Mouse (Mus musculus): ENCODE results near the gene Hcfc1. TPM values are rescaled to one million over a fixed set of nuclear protein-coding genes. Genes with fewer than 3 reads are reported as not detected.

The Hcfc1 gene
- polyA plus RNA-seq, 2 experiments, result 28.9 to 35.1 TPM

GRCm38 (mm10) chrX:73897959-73898358 lies 68.2 kb downstream of the Hcfc1 start:
- H3K4me3 ChIP-seq (ENCODE audit: insufficient read depth in 1 of 2, low read depth in 2 of 2, low read length in 2 of 2), result no peak overlapping the region
- TF ChIP-seq CTCF (IDR thresholded peaks at IDR 0.05; ENCODE audit: low read depth) (peak; percentile 43), EP300 (IDR thresholded peaks at IDR 0.05; ENCODE audit: low read depth) (no peak)
- no peak overlapping the region for H3K9ac ChIP-seq (replicated peaks)
- no peak for DNase-seq (ENCODE audit: low read depth in 3 of 3, low spot score in 3 of 3)
- H3K9me3 ChIP-seq (ENCODE audit: control insufficient read depth, low read length), result no peaks in the 10 kb centered on the region
- no peak overlapping the region for H3K27ac ChIP-seq
- H3K4me2 ChIP-seq (ENCODE audit: low read depth), result no peak overlapping the region
- 65% methylated on average over 3 of the region's 3 CpGs for WGBS (ENCODE audit: insufficient replicate concordance)
- ATAC-seq (ENCODE audit: insufficient read depth), result no peak
- no peaks in the 10 kb centered on the region for H3K36me3 ChIP-seq (replicated peaks; ENCODE audit: control insufficient read depth, insufficient read depth, low read depth)
- H3K27me3 ChIP-seq (ENCODE audit: control insufficient read depth, insufficient read depth, low read length), result peaks cover 2% of the 10 kb centered on the region; the same call in 1 of the 2 replicates
- no peaks in the 10 kb centered on the region for H3K4me1 ChIP-seq (replicated peaks; ENCODE audit: control insufficient read depth in 2 of 2, insufficient read depth in 2 of 2, low read length in 1 of 2)

GRCm38 (mm10) chrX:73895719-73896118 lies 70.4 kb downstream of the Hcfc1 start, which contains the start of gene L1cam:
Gene L1cam, minus strand, starts transcription at chrX:73896105.
- no peak within 1 kb of the TSS for H3K9ac ChIP-seq (replicated peaks)
- TF ChIP-seq CTCF (IDR thresholded peaks at IDR 0.05; ENCODE audit: low read depth) (peak; percentile 70), EP300 (IDR thresholded peaks at IDR 0.05; ENCODE audit: low read depth) (no peak)
- H3K4me3 ChIP-seq (ENCODE audit: insufficient read depth in 1 of 2, low read depth in 2 of 2, low read length in 2 of 2), result no peak within 1 kb of the TSS
- H3K27ac ChIP-seq, result no peak within 1 kb of the TSS
- DNase-seq (ENCODE audit: low read depth in 3 of 3, low spot score in 3 of 3) (no peak), ATAC-seq (ENCODE audit: insufficient read depth) (no peak)
- H3K9me3 ChIP-seq (ENCODE audit: control insufficient read depth, low read length), result no peaks in the 10 kb centered on the region
- no peak within 1 kb of the TSS for H3K4me2 ChIP-seq (ENCODE audit: low read depth)
- no peaks in the 10 kb centered on the region for H3K4me1 ChIP-seq (replicated peaks; ENCODE audit: control insufficient read depth in 2 of 2, insufficient read depth in 2 of 2, low read length in 1 of 2)
- no peaks in the 10 kb centered on the region for H3K36me3 ChIP-seq (replicated peaks; ENCODE audit: control insufficient read depth, insufficient read depth, low read depth)
- 11% methylated on average over 2 of the region's 2 CpGs for WGBS (ENCODE audit: insufficient replicate concordance)
- peaks cover 2% of the 10 kb centered on the region; the same call in 1 of the 2 replicates for H3K27me3 ChIP-seq (ENCODE audit: control insufficient read depth, insufficient read depth, low read length)

- no peak overlapping the region for H3K4me3 ChIP-seq (ENCODE audit: insufficient read depth in 1 of 2, low read depth in 2 of 2, low read length in 2 of 2)
- H3K27ac ChIP-seq, result no peak overlapping the region
- H3K36me3 ChIP-seq (replicated peaks; ENCODE audit: control insufficient read depth, insufficient read depth, low read depth), result no peaks in the 10 kb centered on the region
- no peak overlapping the region for H3K9ac ChIP-seq (replicated peaks)
- ATAC-seq (ENCODE audit: insufficient read depth) (no peak), DNase-seq (ENCODE audit: low read depth in 3 of 3, low spot score in 3 of 3) (no peak)
- H3K4me1 ChIP-seq (replicated peaks; ENCODE audit: control insufficient read depth in 2 of 2, insufficient read depth in 2 of 2, low read length in 1 of 2), result no peaks in the 10 kb centered on the region
- TF ChIP-seq CTCF (IDR thresholded peaks at IDR 0.05; ENCODE audit: low read depth) (no peak), EP300 (IDR thresholded peaks at IDR 0.05; ENCODE audit: low read depth) (no peak)
- peaks cover 2% of the 10 kb centered on the region; the same call in 1 of the 2 replicates for H3K27me3 ChIP-seq (ENCODE audit: control insufficient read depth, insufficient read depth, low read length)
- no peaks in the 10 kb centered on the region for H3K9me3 ChIP-seq (ENCODE audit: control insufficient read depth, low read length)
- 74% methylated on average over 14 of the region's 14 CpGs for WGBS (ENCODE audit: insufficient replicate concordance)
- H3K4me2 ChIP-seq (ENCODE audit: low read depth), result no peak overlapping the region
Measured at GRCm38 (mm10) chrX:73892833-73893232, 73.3 kb downstream of the Hcfc1 start.

Other genes with a start within 250 kb of the Hcfc1 start
- gene Abcd1, start 249.8 kb downstream of the Hcfc1 start, polyA plus RNA-seq (2012; rRNA removed), result 5.9 and 6.1 TPM in 2 replicates
- 6.5 and 6.6 TPM in 2 replicates for gene Abcd1, start 249.8 kb downstream of the Hcfc1 start, polyA plus RNA-seq (2014; fragmentation: Nextera tagmentation; extraction: Ambion mirVana)
- gene Plxnb3, start 209.3 kb downstream of the Hcfc1 start, polyA plus RNA-seq (2012; rRNA removed), result 0.26 and 0.31 TPM in 2 replicates
- 0.08 and 0.14 TPM in 2 replicates for gene Plxnb3, start 209.3 kb downstream of the Hcfc1 start, polyA plus RNA-seq (2014; fragmentation: Nextera tagmentation; extraction: Ambion mirVana)
- 0.04 and 0.12 TPM in 2 replicates for gene Srpk3, start 192.0 kb downstream of the Hcfc1 start, polyA plus RNA-seq (2012; rRNA removed)
- 0.05 and 0.11 TPM in 2 replicates for gene Srpk3, start 192.0 kb downstream of the Hcfc1 start, polyA plus RNA-seq (2014; fragmentation: Nextera tagmentation; extraction: Ambion mirVana)
- 143 TPM in 2 replicates for gene Idh3g, start 179.5 kb downstream of the Hcfc1 start, polyA plus RNA-seq (2012; rRNA removed)
- 128 and 140 TPM in 2 replicates for gene Idh3g, start 179.5 kb downstream of the Hcfc1 start, polyA plus RNA-seq (2014; fragmentation: Nextera tagmentation; extraction: Ambion mirVana)
- gene Ssr4, start 179.3 kb downstream of the Hcfc1 start, polyA plus RNA-seq (2012; rRNA removed), result 117 and 139 TPM in 2 replicates
- 200 and 203 TPM in 2 replicates for gene Ssr4, start 179.3 kb downstream of the Hcfc1 start, polyA plus RNA-seq (2014; fragmentation: Nextera tagmentation; extraction: Ambion mirVana)
- 0.23 and 0.30 TPM in 2 replicates for gene Pdzd4, start 141.4 kb downstream of the Hcfc1 start, polyA plus RNA-seq (2012; rRNA removed)
- gene Pdzd4, start 141.4 kb downstream of the Hcfc1 start, polyA plus RNA-seq (2014; fragmentation: Nextera tagmentation; extraction: Ambion mirVana), result 0.08 TPM in 1 of 2 replicates, not detected in the other
- gene Avpr2, start 74.3 kb downstream of the Hcfc1 start, polyA plus RNA-seq (2012; rRNA removed), result 0.01 TPM in 1 of 2 replicates, not detected in the other
- not detected in 2 replicates for gene Avpr2, start 74.3 kb downstream of the Hcfc1 start, polyA plus RNA-seq (2014; fragmentation: Nextera tagmentation; extraction: Ambion mirVana)
- 0.18 and 0.47 TPM in 2 replicates for gene L1cam, start 70.3 kb downstream of the Hcfc1 start, polyA plus RNA-seq (2012; rRNA removed)
- gene L1cam, start 70.3 kb downstream of the Hcfc1 start, polyA plus RNA-seq (2014; fragmentation: Nextera tagmentation; extraction: Ambion mirVana), result 0.16 and 0.20 TPM in 2 replicates
- 7.2 and 7.8 TPM in 2 replicates for gene Arhgap4, start 44.5 kb downstream of the Hcfc1 start, polyA plus RNA-seq (2012; rRNA removed)
- gene Arhgap4, start 44.5 kb downstream of the Hcfc1 start, polyA plus RNA-seq (2014; fragmentation: Nextera tagmentation; extraction: Ambion mirVana), result 3.5 and 4.9 TPM in 2 replicates
- gene Naa10, start 44.4 kb downstream of the Hcfc1 start, polyA plus RNA-seq (2012; rRNA removed), result 64.1 and 73.0 TPM in 2 replicates
- 81.1 and 81.3 TPM in 2 replicates for gene Naa10, start 44.4 kb downstream of the Hcfc1 start, polyA plus RNA-seq (2014; fragmentation: Nextera tagmentation; extraction: Ambion mirVana)
- gene Renbp, start 35.5 kb downstream of the Hcfc1 start, polyA plus RNA-seq (2012; rRNA removed), result 7.3 and 10.4 TPM in 2 replicates
- gene Renbp, start 35.5 kb downstream of the Hcfc1 start, polyA plus RNA-seq (2014; fragmentation: Nextera tagmentation; extraction: Ambion mirVana), result 13.7 and 14.8 TPM in 2 replicates
- gene Irak1, start 57.6 kb upstream of the Hcfc1 start, polyA plus RNA-seq (2012; rRNA removed), result 19.9 and 20.2 TPM in 2 replicates
- gene Irak1, start 57.6 kb upstream of the Hcfc1 start, polyA plus RNA-seq (2014; fragmentation: Nextera tagmentation; extraction: Ambion mirVana), result 15.5 and 17.0 TPM in 2 replicates
- not detected in 2 replicates for gene Opn1mw, start 161.1 kb upstream of the Hcfc1 start, polyA plus RNA-seq (2012; rRNA removed)
- not detected in 2 replicates for gene Opn1mw, start 161.1 kb upstream of the Hcfc1 start, polyA plus RNA-seq (2014; fragmentation: Nextera tagmentation; extraction: Ambion mirVana)
- 2.2 and 3.2 TPM in 2 replicates for gene Mecp2, start 169.0 kb upstream of the Hcfc1 start, polyA plus RNA-seq (2012; rRNA removed)
- gene Mecp2, start 169.0 kb upstream of the Hcfc1 start, polyA plus RNA-seq (2014; fragmentation: Nextera tagmentation; extraction: Ambion mirVana), result 4.4 and 6.0 TPM in 2 replicates
- gene Tex28, start 201.5 kb upstream of the Hcfc1 start, polyA plus RNA-seq (2012; rRNA removed), result not detected in 2 replicates
- gene Tex28, start 201.5 kb upstream of the Hcfc1 start, polyA plus RNA-seq (2014; fragmentation: Nextera tagmentation; extraction: Ambion mirVana), result not detected in 2 replicates
- not detected in 2 replicates for gene Tktl1, start 210.9 kb upstream of the Hcfc1 start, polyA plus RNA-seq (2012; rRNA removed)
- gene Tktl1, start 210.9 kb upstream of the Hcfc1 start, polyA plus RNA-seq (2014; fragmentation: Nextera tagmentation; extraction: Ambion mirVana), result not detected in 2 replicates

Data from liver, embryonic 14.5 days (tissue).